14 mouse cellular contexts compared by ENCODE assay signal in the genomic region with DNA sequence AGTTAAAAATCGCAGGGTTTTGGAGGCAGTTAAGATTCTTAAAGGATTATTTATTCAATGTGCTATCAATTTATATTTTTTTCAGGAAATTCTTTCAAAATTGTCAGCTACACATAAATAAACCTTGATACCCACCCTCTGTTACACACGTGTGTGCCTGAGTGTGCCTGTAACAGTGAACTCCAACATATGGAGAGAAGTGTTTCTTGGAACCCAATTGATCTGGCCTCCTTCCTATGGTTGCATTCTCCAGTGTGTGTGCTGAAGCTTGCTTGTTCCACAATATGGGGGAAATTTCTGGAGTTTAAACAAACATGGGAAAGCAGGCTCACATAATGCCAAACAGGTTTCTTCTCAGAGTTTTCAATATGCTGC.
DNase-seq lines count a peak whose midpoint lies in the region; ATAC-seq and TF ChIP-seq lines count a peak whose summit lies in the region.
"Had no signal": no experiment of that assay in that cellular context is flagged by ENCODE, and none has a peak within 500 bp of the region (broad histone marks: within the 10 kb centered on the region; RNA-seq: fewer than 3 reads in every experiment).

No protein-coding gene starts in this region.

- no peak for TF ChIP-seq CTCF in heart, postnatal 0 days (IDR thresholded peaks at IDR 0.05; ENCODE audit: low read depth)

- no peaks in the 10 kb centered on the region for H3K36me3 ChIP-seq in forebrain, embryonic 15.5 days
- no peaks in the 10 kb centered on the region for H3K36me3 ChIP-seq in forebrain, embryonic 11.5 days (ENCODE audit: control insufficient read depth, insufficient read depth, low read length)
- no peaks in the 10 kb centered on the region for H3K36me3 ChIP-seq in heart, postnatal 0 days (replicated peaks; ENCODE audit: control insufficient read depth, insufficient read depth, low read length)
- no peaks in the 10 kb centered on the region for H3K36me3 ChIP-seq in embryonic facial prominence, embryonic 11.5 days (replicated peaks; ENCODE audit: control insufficient read depth, insufficient read depth, low read depth, low read length)
- no peaks in the 10 kb centered on the region for H3K36me3 ChIP-seq in limb, embryonic 14.5 days (ENCODE audit: control insufficient read depth, insufficient read depth, low read length)
- H3K36me3 ChIP-seq: midbrain, embryonic 12.5 days had no signal

- no peak for TF ChIP-seq EP300 in heart, postnatal 0 days (IDR thresholded peaks at IDR 0.05; ENCODE audit: low read depth)

- H3K9ac ChIP-seq in forebrain, embryonic 15.5 days (replicated peaks) = no peak overlapping the region
- no peak overlapping the region for H3K9ac ChIP-seq in forebrain, embryonic 11.5 days (ENCODE audit: low read length)
- no peak overlapping the region for H3K9ac ChIP-seq in heart, postnatal 0 days (replicated peaks; ENCODE audit: low read depth, low read length)
- H3K9ac ChIP-seq in embryonic facial prominence, embryonic 11.5 days (replicated peaks; ENCODE audit: low read length) = no peak overlapping the region
- no peak overlapping the region for H3K9ac ChIP-seq in limb, embryonic 14.5 days (ENCODE audit: low read depth, low read length, severe bottlenecking)
- H3K9ac ChIP-seq: midbrain, embryonic 12.5 days had no signal

- TF ChIP-seq POLR2A in limb, embryonic 14.5 days (IDR thresholded peaks at IDR 0.05; ENCODE audit: borderline replicate concordance, extremely low read depth, insufficient read depth, insufficient read length) = no peak

- 66% methylated on average over 2 of the region's 2 CpGs for WGBS in forebrain, embryonic 15.5 days
- 72% methylated on average over 2 of the region's 2 CpGs for WGBS in forebrain, embryonic 11.5 days
- WGBS in heart, postnatal 0 days = 24% methylated on average over 2 of the region's 2 CpGs
- WGBS in embryonic facial prominence, embryonic 11.5 days = 16% methylated on average over 2 of the region's 2 CpGs
- WGBS in limb, embryonic 14.5 days = 11% methylated on average over 2 of the region's 2 CpGs

- no peak for DNase-seq in forebrain, embryonic 11.5 days (ENCODE audit: low spot score)
- no peak for DNase-seq in heart, postnatal 0 days (ENCODE audit: low spot score)
- no peak for DNase-seq in heart, adult 18-20 months
- no peak for DNase-seq in embryonic facial prominence, embryonic 11.5 days (ENCODE audit: low spot score)
- DNase-seq in limb, embryonic 14.5 days (ENCODE audit: low spot score) = peak; percentile 78
- DNase-seq in urinary bladder, adult 18-20 months (ENCODE audit: low spot score in 2 of 2) = no peak
- no peak for DNase-seq in retina, postnatal 1 day
- DNase-seq: cerebellum, postnatal 10 days; right cerebral cortex, postnatal 14 days; thymus, postnatal 14 days had no signal

- H3K27me3 ChIP-seq in forebrain, embryonic 15.5 days = no peaks in the 10 kb centered on the region
- no peaks in the 10 kb centered on the region for H3K27me3 ChIP-seq in forebrain, embryonic 11.5 days (ENCODE audit: control insufficient read depth, insufficient read depth, low read length)
- H3K27me3 ChIP-seq in heart, postnatal 0 days (ENCODE audit: control insufficient read depth, insufficient read depth, low read length) = no peaks in the 10 kb centered on the region
- H3K27me3 ChIP-seq in embryonic facial prominence, embryonic 11.5 days (ENCODE audit: control insufficient read depth, insufficient read depth, low read length) = no peaks in the 10 kb centered on the region
- no peaks in the 10 kb centered on the region for H3K27me3 ChIP-seq in limb, embryonic 14.5 days (ENCODE audit: control insufficient read depth, insufficient read depth, low read length)
- H3K27me3 ChIP-seq: midbrain, embryonic 12.5 days; Patski had no signal

- H3K4me2 ChIP-seq in forebrain, embryonic 15.5 days (replicated peaks) = no peak overlapping the region
- no peak overlapping the region for H3K4me2 ChIP-seq in forebrain, embryonic 11.5 days (ENCODE audit: low read depth, low read length, severe bottlenecking)
- peak overlapping the region; percentile 49 for H3K4me2 ChIP-seq in heart, postnatal 0 days (ENCODE audit: low read depth, low read length)
- H3K4me2 ChIP-seq in embryonic facial prominence, embryonic 11.5 days (ENCODE audit: low read depth, low read length) = no peak overlapping the region
- H3K4me2 ChIP-seq in limb, embryonic 14.5 days (replicated peaks; ENCODE audit: low read depth, low read length, severe bottlenecking) = peak overlapping the region; percentile 28; the same call in 1 of the 2 replicates
- H3K4me2 ChIP-seq: midbrain, embryonic 12.5 days had no signal

- no peak overlapping the region for H3K27ac ChIP-seq in forebrain, embryonic 15.5 days (replicated peaks)
- no peak overlapping the region for H3K27ac ChIP-seq in forebrain, embryonic 11.5 days (ENCODE audit: low read depth, low read length)
- peak overlapping the region; percentile 50 for H3K27ac ChIP-seq in heart, postnatal 0 days (ENCODE audit: low read depth)
- peak overlapping the region; percentile 74; the same call in 1 of the 2 replicates for H3K27ac ChIP-seq in embryonic facial prominence, embryonic 11.5 days (replicated peaks; ENCODE audit: low read depth, low read length)
- H3K27ac ChIP-seq in limb, embryonic 14.5 days (replicated peaks; ENCODE audit: low read depth, low read length) = peak overlapping the region; percentile 72
- H3K27ac ChIP-seq: midbrain, embryonic 12.5 days had no signal

- no peak overlapping the region for H3K4me3 ChIP-seq in forebrain, embryonic 15.5 days
- H3K4me3 ChIP-seq in forebrain, embryonic 11.5 days (ENCODE audit: low read depth, low read length) = no peak overlapping the region
- peak overlapping the region; percentile 16 for H3K4me3 ChIP-seq in heart, postnatal 0 days (ENCODE audit: low read depth, low read length)
- no peak overlapping the region for H3K4me3 ChIP-seq in embryonic facial prominence, embryonic 11.5 days (ENCODE audit: low read depth, low read length)
- H3K4me3 ChIP-seq in limb, embryonic 14.5 days (replicated peaks; ENCODE audit: low read length) = no peak overlapping the region
- H3K4me3 ChIP-seq: midbrain, embryonic 12.5 days had no signal

- no peaks in the 10 kb centered on the region for H3K4me1 ChIP-seq in forebrain, embryonic 15.5 days
- H3K4me1 ChIP-seq in forebrain, embryonic 11.5 days (replicated peaks; ENCODE audit: control insufficient read depth, insufficient read depth, low read length) = no peaks in the 10 kb centered on the region
- peaks cover 12% of the 10 kb centered on the region for H3K4me1 ChIP-seq in heart, postnatal 0 days (ENCODE audit: control insufficient read depth, insufficient read depth)
- no peaks in the 10 kb centered on the region; the same call in 1 of the 2 replicates for H3K4me1 ChIP-seq in embryonic facial prominence, embryonic 11.5 days (ENCODE audit: control insufficient read depth, insufficient read depth, low read length)
- H3K4me1 ChIP-seq in limb, embryonic 14.5 days (ENCODE audit: control insufficient read depth, insufficient read depth, low read length) = peaks cover 30% of the 10 kb centered on the region
- H3K4me1 ChIP-seq: midbrain, embryonic 12.5 days had no signal

- peak; percentile 57; the same call in 1 of the 2 replicates for ATAC-seq in forebrain, embryonic 15.5 days (replicated peaks)
- no peak for ATAC-seq in forebrain, embryonic 11.5 days (replicated peaks; ENCODE audit: low FRiP score)
- no peak for ATAC-seq in heart, postnatal 0 days (ENCODE audit: insufficient read depth, low read depth)
- ATAC-seq in embryonic facial prominence, embryonic 11.5 days (replicated peaks; ENCODE audit: insufficient number of reproducible peaks, low FRiP score, low TSS enrichment, low read depth) = peak; percentile 78
- peak; percentile 71 for ATAC-seq in limb, embryonic 14.5 days (ENCODE audit: low FRiP score, low read depth)
- ATAC-seq: forebrain, embryonic 14.5 days; Patski had no signal

- H3K9me3 ChIP-seq in forebrain, embryonic 15.5 days = no peaks in the 10 kb centered on the region
- no peaks in the 10 kb centered on the region for H3K9me3 ChIP-seq in forebrain, embryonic 11.5 days (ENCODE audit: control insufficient read depth, low read length)
- H3K9me3 ChIP-seq in heart, postnatal 0 days (replicated peaks; ENCODE audit: control insufficient read depth, low read length) = no peaks in the 10 kb centered on the region
- H3K9me3 ChIP-seq in embryonic facial prominence, embryonic 11.5 days (replicated peaks; ENCODE audit: control insufficient read depth, low read length) = no peaks in the 10 kb centered on the region
- H3K9me3 ChIP-seq in limb, embryonic 14.5 days (ENCODE audit: control insufficient read depth, low read length) = no peaks in the 10 kb centered on the region
- H3K9me3 ChIP-seq: midbrain, embryonic 12.5 days had no signal

Comparison
In these comparisons a context has a peak if more than half of its experiments do, and no peak if none do; other contexts are left out.
1. ATAC-seq: peak in forebrain, embryonic 15.5 days (single experiment), embryonic facial prominence, embryonic 11.5 days (single experiment) and limb, embryonic 14.5 days (single experiment); none in forebrain, embryonic 11.5 days (single experiment) and heart, postnatal 0 days (single experiment).
2. H3K27ac ChIP-seq: peak in heart, postnatal 0 days (single experiment), embryonic facial prominence, embryonic 11.5 days (single experiment) and limb, embryonic 14.5 days (single experiment); none in forebrain, embryonic 15.5 days (single experiment) and forebrain, embryonic 11.5 days (single experiment).
3. H3K4me2 ChIP-seq: peak in heart, postnatal 0 days (single experiment) and limb, embryonic 14.5 days (single experiment); none in forebrain, embryonic 15.5 days (single experiment), forebrain, embryonic 11.5 days (single experiment) and embryonic facial prominence, embryonic 11.5 days (single experiment).